Mouse (Mus musculus) megakaryocyte, embryonic 14.5 days (primary cell): ENCODE measurements around the gene Tmem175.

ENCODE experiments used
- FLI1 ChIP-seq: IDR thresholded peaks from 2 replicates; pipeline ENCODE4 v1.6.1; 2012; ENCODE audit warnings: low read length, inconsistent platforms, mixed read lengths
- GATA1 ChIP-seq: IDR thresholded peaks from 3 replicates; pipeline ENCODE4 v1.6.1; 2012; ENCODE audit warnings: mixed read lengths, low read length, inconsistent platforms, borderline replicate concordance

GRCm38 (mm10) chr5:108676772-108677498 lies 47.4 kb downstream of the Tmem175 start:
- TF ChIP-seq GATA1 (no peak), FLI1 (no peak)
